Mouse (Mus musculus): ENCODE measurements at regions not wholly inside any gene's neighbourhood (a gene's known extent, or its start where the extent isn't known, plus 50 kb on each side); places are given as distances from the start of the nearest gene placed in this dataset.

DNA sequence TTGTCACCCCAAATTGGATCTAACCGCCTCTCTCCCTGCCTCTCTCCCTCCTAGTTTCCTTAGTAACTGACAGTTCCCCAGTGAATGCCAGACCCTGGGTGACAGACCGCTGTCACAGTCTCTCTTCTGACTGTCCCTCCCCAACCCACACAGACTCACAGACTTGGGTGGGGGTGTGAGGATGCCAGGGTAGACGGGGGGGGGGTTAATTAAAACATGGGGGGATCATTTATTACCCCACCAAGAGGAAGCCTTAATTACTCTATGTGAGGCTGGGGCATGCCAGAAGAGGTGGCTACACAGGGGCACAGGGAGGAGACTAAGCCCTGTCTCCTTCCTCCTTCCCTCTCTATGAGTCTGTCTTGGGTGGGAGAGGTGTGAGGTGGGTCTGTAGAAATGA is 261.1 kb upstream of the Gm4791 start:
- TF ChIP-seq POLR2A (IDR thresholded peaks at IDR 0.05; ENCODE audit: borderline replicate concordance, extremely low read depth, insufficient read depth, insufficient read length, poor library complexity, severe bottlenecking) (no peak), CTCF (IDR thresholded peaks at IDR 0.05; ENCODE audit: borderline replicate concordance, extremely low read depth, insufficient read depth, insufficient read length) (no peak)

Measured in brain, embryonic 14.5 days (tissue).